Mouse (Mus musculus): ENCODE data around the gene Dnajc4. TPM values are rescaled to one million over a fixed set of nuclear protein-coding genes. Genes with fewer than 3 reads are reported as not detected.

Gene Dnajc4
- polyA plus RNA-seq, 1 experiment from 2014 or later, result 22.5 TPM

GRCm38 (mm10) chr19:6939106-6940002 is 53.0 kb downstream of the Dnajc4 start:
- Histone ChIP-seq H3K27ac (ENCODE audit: low read depth, low read length) (no peak overlapping the region), H3K27me3 (ENCODE audit: control insufficient read depth, insufficient read depth, low read length) (peaks cover 19% of the 10 kb centered on the region), H3K36me3 (ENCODE audit: control insufficient read depth, insufficient read depth, low read length) (no peaks in the 10 kb centered on the region), H3K9me3 (ENCODE audit: control insufficient read depth, low read length) (no peaks in the 10 kb centered on the region), H3K4me2 (replicated peaks; ENCODE audit: low read depth, low read length) (no peak overlapping the region), H3K9ac (ENCODE audit: low read depth, low read length) (no peak overlapping the region), H3K4me3 (ENCODE audit: low read depth, low read length) (no peak overlapping the region), H3K4me1 (replicated peaks; ENCODE audit: control insufficient read depth, insufficient read depth, low read length) (peaks cover 7% of the 10 kb centered on the region)
- ATAC-seq (ENCODE audit: low FRiP score) (no peak), DNase-seq (ENCODE audit: low spot score) (no peak)
- WGBS, result 91% methylated on average over 20 of the region's 20 CpGs

Other genes starting within 250 kb of the Dnajc4 start
- 5.2 and 5.8 TPM in 2 replicates for gene Rps6ka4, start 151.9 kb downstream of the Dnajc4 start, polyA plus RNA-seq (2014; fragmentation: Nextera tagmentation; extraction: Ambion mirVana)
- gene Ccdc88b, start 134.4 kb downstream of the Dnajc4 start, polyA plus RNA-seq (2014; fragmentation: Nextera tagmentation; extraction: Ambion mirVana), result 0.42 and 0.74 TPM in 2 replicates
- gene Trmt112, start 82.9 kb downstream of the Dnajc4 start, polyA plus RNA-seq (2014; fragmentation: Nextera tagmentation; extraction: Ambion mirVana), result 142 and 147 TPM in 2 replicates
- gene Prdx5, start 82.5 kb downstream of the Dnajc4 start, polyA plus RNA-seq (2014; fragmentation: Nextera tagmentation; extraction: Ambion mirVana), result 126 and 138 TPM in 2 replicates
- gene Esrra, start 70.8 kb downstream of the Dnajc4 start, polyA plus RNA-seq (2014; fragmentation: Nextera tagmentation; extraction: Ambion mirVana), result 4.1 and 5.0 TPM in 2 replicates
- gene Catsperz, start 67.2 kb downstream of the Dnajc4 start, polyA plus RNA-seq (2014; fragmentation: Nextera tagmentation; extraction: Ambion mirVana), result 0.54 TPM in 1 of 2 replicates, not detected in the other
- gene Kcnk4, start 58.1 kb downstream of the Dnajc4 start, polyA plus RNA-seq (2014; fragmentation: Nextera tagmentation; extraction: Ambion mirVana), result 0.18 and 0.49 TPM in 2 replicates
- gene Bad, start 50.7 kb downstream of the Dnajc4 start, polyA plus RNA-seq (2014; fragmentation: Nextera tagmentation; extraction: Ambion mirVana), result 61.7 and 63.9 TPM in 2 replicates
- gene Gpr137, start 50.1 kb downstream of the Dnajc4 start, polyA plus RNA-seq (2014; fragmentation: Nextera tagmentation; extraction: Ambion mirVana), result 27.9 and 34.0 TPM in 2 replicates
- 180 and 249 TPM in 2 replicates for gene Ppp1r14b, start 17.6 kb downstream of the Dnajc4 start, polyA plus RNA-seq (2014; fragmentation: Nextera tagmentation; extraction: Ambion mirVana)
- 14.6 and 14.8 TPM in 2 replicates for gene Plcb3, start 16.1 kb downstream of the Dnajc4 start, polyA plus RNA-seq (2014; fragmentation: Nextera tagmentation; extraction: Ambion mirVana)
- gene Fkbp2, start 12.1 kb downstream of the Dnajc4 start, polyA plus RNA-seq (2014; fragmentation: Nextera tagmentation; extraction: Ambion mirVana), result 73.7 and 79.3 TPM in 2 replicates
- gene Vegfb, start 4.9 kb downstream of the Dnajc4 start, polyA plus RNA-seq (2014; fragmentation: Nextera tagmentation; extraction: Ambion mirVana), result 21.4 TPM in 2 replicates
- gene Nudt22, start 3.5 kb upstream of the Dnajc4 start, polyA plus RNA-seq (2014; fragmentation: Nextera tagmentation; extraction: Ambion mirVana), result 19.3 and 19.9 TPM in 2 replicates
- 10.6 and 11.1 TPM in 2 replicates for gene Trpt1, start 3.6 kb upstream of the Dnajc4 start, polyA plus RNA-seq (2014; fragmentation: Nextera tagmentation; extraction: Ambion mirVana)
- 7.3 and 7.6 TPM in 2 replicates for gene Fermt3, start 26.9 kb upstream of the Dnajc4 start, polyA plus RNA-seq (2014; fragmentation: Nextera tagmentation; extraction: Ambion mirVana)
- 376 and 390 TPM in 2 replicates for gene Stip1, start 47.4 kb upstream of the Dnajc4 start, polyA plus RNA-seq (2014; fragmentation: Nextera tagmentation; extraction: Ambion mirVana)
- gene Macrod1, start 64.2 kb upstream of the Dnajc4 start, polyA plus RNA-seq (2014; fragmentation: Nextera tagmentation; extraction: Ambion mirVana), result 2.8 and 3.1 TPM in 2 replicates
- 4.6 and 5.6 TPM in 2 replicates for gene Flrt1, start 113.2 kb upstream of the Dnajc4 start, polyA plus RNA-seq (2014; fragmentation: Nextera tagmentation; extraction: Ambion mirVana)
- gene Otub1, start 213.7 kb upstream of the Dnajc4 start, polyA plus RNA-seq (2014; fragmentation: Nextera tagmentation; extraction: Ambion mirVana), result 246 and 250 TPM in 2 replicates
- 762 and 780 TPM in 2 replicates for gene Cox8a, start 225.0 kb upstream of the Dnajc4 start, polyA plus RNA-seq (2014; fragmentation: Nextera tagmentation; extraction: Ambion mirVana)
- 79.9 and 87.6 TPM in 2 replicates for gene Naa40, start 248.6 kb upstream of the Dnajc4 start, polyA plus RNA-seq (2014; fragmentation: Nextera tagmentation; extraction: Ambion mirVana)

Measured in hindbrain, embryonic 11.5 days (tissue).